Mouse (Mus musculus) brain, embryonic 14.5 days (tissue): Measurements from ENCODE around the gene Cd6.

ENCODE experiments used
- CTCF ChIP-seq: fragments of 200-500 bp; IDR thresholded peaks from 2 replicates; pipeline ENCODE4 v1.5.1; 2012; ENCODE audit warnings: inconsistent platforms, mild to moderate bottlenecking, moderate library complexity, borderline replicate concordance; ENCODE audit not compliant: insufficient read depth, insufficient read length; ENCODE audit errors: extremely low read depth
- POLR2A ChIP-seq: fragments of 200-500 bp; IDR thresholded peaks from 2 replicates; pipeline ENCODE4 v1.6.1; 2012; ENCODE audit warnings: mild to moderate bottlenecking, inconsistent platforms, borderline replicate concordance; ENCODE audit not compliant: poor library complexity, insufficient read depth, insufficient read length, severe bottlenecking; ENCODE audit errors: extremely low read depth

DNA sequence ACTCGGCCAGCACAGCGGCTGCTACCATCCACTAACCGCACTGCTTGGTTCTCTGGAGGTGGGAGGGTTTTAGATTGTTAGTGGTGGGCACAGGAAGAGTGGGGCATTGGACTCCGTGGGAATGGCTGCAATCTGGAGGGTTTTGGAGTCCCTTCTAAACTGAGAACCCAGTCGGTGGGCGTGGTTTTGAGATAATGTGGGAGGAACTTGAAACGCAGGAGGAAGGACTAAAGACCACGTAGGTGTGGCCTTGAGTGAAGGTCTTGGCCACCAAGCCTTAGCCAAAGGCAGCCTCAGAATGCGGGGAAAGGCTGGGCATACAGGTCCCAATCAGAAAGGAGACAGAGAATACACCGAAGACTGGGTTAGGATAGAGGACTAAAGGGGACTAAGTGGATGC is 31.3 kb downstream of the Cd6 start:
- TF ChIP-seq CTCF (no peak), POLR2A (no peak)
